Mouse (Mus musculus): ENCODE data around the gene Hpse2. TPM values are rescaled to one million over a fixed set of nuclear protein-coding genes. Genes with fewer than 3 reads are reported as not detected.

Gene Hpse2
- polyA plus RNA-seq, 3 experiments from 2014 or later = not detected

- ATAC-seq = no peak
Observed at GRCm38 (mm10) chr19:42770141-42770872, 617.8 kb downstream of the Hpse2 start.

GRCm38 (mm10) chr19:42769648-42770047, 618.5 kb downstream of the Hpse2 start:
- ATAC-seq = no peak

DNA sequence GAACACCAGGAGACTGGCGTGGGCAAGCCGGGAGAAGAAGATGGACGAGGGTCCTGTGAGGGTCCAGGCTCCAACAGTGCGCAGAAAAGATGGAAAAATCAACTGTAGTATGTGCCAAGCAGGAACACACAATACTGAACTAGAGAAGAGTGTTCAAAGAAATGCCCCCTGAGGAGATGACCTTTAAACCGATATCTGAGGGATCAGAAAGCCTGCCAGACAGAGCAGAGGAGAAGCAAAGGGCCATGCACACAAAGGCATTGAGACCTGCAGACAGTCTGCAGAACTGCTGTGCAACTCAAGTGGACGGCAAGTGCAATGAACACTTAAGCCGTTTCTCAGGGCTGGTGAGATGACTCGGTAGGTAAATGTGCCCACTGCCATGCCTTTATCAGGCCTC, 620.8 kb downstream of the Hpse2 start:
- no peak for ATAC-seq

DNA sequence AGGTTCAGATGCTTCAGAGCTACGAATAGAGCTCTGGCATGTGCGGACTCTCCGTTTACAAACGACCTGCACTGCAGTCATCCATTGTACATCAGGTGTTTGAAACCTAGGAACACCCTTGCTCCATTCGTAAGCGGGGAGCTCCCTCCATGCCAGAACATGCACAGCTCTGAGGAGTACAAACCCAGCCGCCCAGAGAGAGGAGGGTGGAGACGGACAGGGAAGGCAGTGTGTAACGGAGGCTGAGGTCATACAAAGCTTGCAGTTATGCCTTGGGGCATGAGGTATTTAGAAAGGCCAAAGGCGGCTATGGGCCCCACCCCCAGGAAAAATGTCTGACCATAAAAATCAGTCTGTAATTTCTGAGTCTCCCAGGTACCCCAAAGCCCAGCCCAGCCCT, 623.8 kb downstream of the Hpse2 start:
- no peak for ATAC-seq

- no peak for ATAC-seq
Observed at GRCm38 (mm10) chr19:42756671-42757070, 631.5 kb downstream of the Hpse2 start.

DNA sequence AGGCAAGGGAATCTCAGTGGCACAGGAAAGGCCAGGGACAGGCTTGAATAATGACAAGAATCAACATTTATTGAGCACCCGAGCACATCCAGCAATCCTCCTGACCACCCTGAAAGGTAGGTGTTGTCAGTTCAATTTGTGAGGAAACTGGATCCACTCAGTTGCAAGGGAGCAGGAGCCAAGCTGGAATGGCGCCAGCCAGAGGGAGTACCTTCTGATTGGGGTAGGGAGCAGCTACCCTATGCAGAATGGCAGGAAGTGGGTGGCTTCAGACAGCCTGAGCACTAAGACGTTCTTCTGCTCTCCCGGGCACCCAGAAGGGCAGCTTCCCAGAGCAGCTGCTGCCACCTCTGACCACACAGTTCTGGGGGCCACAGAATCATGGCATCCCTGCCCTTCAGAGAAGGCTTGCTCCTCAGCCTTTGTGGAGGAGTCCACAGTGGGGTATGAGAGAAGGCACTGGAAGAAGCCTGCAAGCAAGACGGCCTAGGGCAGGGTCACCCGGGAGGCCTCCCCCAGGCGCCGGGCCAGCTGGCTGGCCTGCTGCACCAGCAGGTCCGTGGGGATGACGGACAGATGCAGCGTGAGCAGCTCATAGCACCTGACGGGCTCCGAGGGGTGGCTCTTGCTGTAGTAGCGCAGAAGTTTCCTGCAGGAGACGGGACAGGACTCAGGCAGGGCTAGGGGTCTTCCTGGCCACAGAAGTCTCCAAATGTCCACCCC, 632.8 kb downstream of the Hpse2 start:
- no peak for ATAC-seq

GRCm38 (mm10) chr19:42753141-42753917, 634.8 kb downstream of the Hpse2 start:
- no peak for ATAC-seq

DNA sequence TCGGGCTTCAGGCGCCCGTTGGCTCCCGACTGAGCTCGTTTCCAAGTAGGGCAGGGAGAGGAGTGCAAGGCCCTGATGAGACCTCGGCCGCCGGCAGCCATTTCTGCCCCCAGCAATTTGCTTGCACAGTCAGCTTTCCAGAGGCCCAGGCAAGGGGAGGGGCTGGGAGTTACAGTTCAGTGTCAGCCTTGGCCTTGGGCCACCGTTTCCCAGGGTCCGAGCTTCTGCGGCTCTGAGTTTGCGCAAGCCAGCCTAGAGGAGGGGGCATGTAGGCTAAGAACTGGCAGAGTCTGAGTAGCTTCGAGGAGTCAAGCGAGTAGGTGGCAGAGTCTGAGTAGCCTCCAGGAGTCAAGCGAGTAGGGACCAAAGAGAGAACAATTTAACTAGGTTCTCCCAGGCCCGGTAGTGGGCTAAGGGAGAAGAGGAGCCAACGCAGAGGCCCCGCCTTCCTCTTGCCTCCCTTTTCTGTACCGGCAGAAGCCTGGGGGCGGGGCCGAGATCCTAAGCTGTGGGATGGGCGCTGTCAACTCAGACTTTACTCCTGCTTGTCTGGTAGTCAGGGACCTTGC, 635.7 kb downstream of the Hpse2 start, which contains the start of gene Pyroxd2:
TSS of gene Pyroxd2 (minus strand) at position 413 of the 569 bp plus-strand sequence.
- no peak for ATAC-seq

- no peak for ATAC-seq
Observed at GRCm38 (mm10) chr19:42750196-42750595, 638.0 kb downstream of the Hpse2 start.

GRCm38 (mm10) chr19:42746702-42747101, 641.5 kb downstream of the Hpse2 start:
- no peak for ATAC-seq

GRCm38 (mm10) chr19:42745869-42746224, 642.3 kb downstream of the Hpse2 start:
- no peak for ATAC-seq

DNA sequence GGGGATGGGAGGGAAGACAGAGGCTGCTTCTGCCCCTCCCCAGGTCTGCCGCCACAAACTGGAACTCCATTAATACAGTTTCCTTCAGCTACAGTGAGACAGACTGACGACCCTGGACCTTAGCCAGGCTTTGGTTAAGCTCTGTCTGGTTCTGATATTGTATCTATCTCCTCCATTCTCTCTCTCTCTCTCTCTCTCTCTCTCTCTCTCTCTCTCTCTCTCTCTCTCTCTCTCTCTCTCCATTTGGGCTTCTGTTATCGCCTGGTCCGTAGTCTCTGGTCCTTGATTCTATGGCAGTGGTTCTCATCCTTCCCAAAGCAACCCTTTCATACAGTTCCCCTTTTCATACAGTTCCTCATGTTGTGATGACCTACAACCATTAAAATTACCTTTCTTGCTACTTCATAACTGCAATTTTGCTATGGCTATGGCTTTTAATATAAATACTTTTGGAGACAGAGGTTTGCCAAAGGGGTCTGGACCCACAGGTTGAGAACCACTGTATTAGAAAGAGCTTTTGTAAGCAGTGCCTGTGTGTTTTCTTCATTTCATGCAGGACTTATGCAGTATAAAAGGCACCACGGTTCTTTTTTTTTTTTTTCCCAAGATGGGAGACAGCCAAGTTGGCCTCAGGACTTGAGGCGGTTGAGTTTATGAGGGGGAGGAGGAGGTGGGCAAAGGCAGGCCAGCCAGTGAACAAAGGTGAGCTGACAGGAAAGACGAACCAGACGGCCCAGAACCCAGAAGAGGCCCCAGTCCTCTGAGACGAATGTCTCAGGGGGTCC, 642.9 kb downstream of the Hpse2 start:
- ATAC-seq = no peak

DNA sequence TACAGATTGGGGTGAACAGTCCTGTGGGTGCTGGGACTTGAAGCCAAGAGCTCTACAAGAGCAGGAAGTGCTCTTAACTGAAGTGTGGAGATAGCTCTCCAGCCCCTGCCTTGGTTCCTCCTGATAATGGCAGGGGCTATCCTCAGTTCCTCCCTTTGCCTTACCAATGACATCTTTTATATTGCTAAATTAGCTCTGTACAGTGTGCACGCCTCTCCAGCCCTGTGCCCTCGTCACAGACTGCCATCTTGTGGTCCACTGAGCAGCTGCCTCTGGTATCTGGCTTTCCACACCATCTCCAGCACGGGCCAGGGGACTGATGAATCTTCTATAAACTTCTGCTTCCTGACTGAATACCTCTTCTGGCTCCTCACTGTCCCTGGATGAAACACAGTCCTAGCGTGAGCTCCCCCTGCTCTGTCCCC, 644.0 kb downstream of the Hpse2 start:
- ATAC-seq = no peak

GRCm38 (mm10) chr19:42743261-42743660, 644.9 kb downstream of the Hpse2 start:
- no peak for ATAC-seq

DNA sequence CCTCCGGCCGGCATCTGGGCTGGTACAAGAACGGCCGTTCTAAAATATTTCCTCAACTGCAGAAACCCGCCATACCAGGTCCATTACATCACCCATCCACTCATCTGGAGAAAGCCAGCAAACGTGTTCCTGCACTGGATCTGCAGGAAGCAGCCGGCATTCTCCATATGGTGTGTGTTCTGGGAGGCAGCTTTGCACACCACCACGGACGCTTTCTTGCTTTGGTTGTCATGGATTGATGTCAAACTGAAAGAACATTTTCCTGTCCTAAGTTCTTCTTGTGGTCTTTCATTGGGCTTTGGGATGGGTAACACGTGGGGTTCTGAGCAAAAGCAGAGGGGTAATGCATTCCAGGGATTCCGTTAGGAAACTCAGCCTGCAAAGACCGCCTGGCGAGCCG, 646.3 kb downstream of the Hpse2 start:
- no peak for ATAC-seq

DNA sequence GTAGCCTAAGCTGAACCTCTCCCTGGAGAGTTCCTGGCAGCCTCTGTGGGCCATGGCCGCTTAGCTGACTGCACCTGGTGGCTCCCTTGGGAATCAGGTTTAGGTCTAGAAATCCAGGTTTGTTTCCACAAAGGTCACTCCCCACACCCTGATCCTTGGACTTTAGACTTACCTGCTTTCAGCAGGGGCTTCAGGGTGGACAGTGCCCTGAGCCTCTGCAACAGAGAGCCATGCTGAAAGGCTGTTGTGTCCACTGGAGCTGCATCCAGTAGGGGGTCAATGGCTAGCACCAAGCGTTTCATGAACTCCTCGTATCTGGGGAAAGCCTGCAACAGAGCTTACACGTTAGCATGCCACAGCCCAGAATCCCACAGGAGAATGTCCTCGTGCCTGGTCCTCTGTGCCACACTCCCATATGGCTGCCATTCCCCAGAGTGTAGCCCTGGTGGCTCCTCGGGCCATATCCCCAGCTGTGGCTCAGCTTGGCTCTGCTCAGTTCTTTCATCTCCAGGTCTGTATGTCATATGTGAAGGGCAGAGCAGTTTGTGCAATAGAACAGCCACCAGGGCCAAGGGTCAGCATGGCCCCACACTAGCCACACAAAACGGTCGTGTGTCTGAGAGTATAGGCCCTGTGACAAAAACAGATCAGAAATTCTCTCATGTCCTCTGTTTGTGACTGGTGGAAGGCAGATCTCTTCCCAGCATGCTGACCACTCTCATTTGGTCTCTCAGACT, 647.8 kb downstream of the Hpse2 start:
- no peak for ATAC-seq

- ATAC-seq = no peak
Observed at GRCm38 (mm10) chr19:42739734-42740133, 648.4 kb downstream of the Hpse2 start.

DNA sequence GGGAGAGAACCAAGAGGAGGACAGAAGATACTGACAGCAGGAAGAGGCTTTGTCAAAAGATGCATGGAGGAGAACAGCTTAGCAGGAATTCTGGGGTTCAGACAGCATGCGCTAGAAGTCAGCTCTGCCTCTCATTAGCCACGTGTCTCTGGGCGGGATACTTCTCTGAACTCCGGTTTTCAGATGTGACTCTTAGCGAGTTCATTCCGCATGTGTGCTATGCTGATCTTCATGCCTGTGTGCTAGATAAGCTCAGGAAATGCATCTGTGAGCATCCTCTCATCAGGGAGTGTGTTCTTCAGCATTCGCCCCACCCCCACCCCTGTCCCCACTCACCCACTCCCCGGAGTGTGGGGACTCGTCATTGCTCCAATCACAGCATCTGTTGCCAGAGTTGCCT, 650.4 kb downstream of the Hpse2 start:
- no peak for ATAC-seq
